Mouse (Mus musculus) urinary bladder, adult 2 months (tissue): Measurements from ENCODE around the gene Aph1c. TPM values are rescaled to one million over a fixed set of nuclear protein-coding genes. Genes with fewer than 3 reads are reported as not detected.
"Not testable (repeated sequence)": the region's sequence is repeated elsewhere in the genome, so short reads cannot be mapped to it uniquely, and the experiment has no call there.

Source experiments
- DNase-seq: peaks from one replicate; pipeline ENCODE4 v3.0.0; 2022; ENCODE audit warnings: low spot score
- polyA plus RNA-seq: library from polyadenylated mRNA; depleted of rRNA; stranded (reverse); fragments of >200 nt; gene quantifications from 2 replicates; pipeline ENCODE4 v1.2.3, GENCODE M21; 2012; rRNA removed

Aph1c gene
- 3.7 and 5.0 TPM in 2 replicates for polyA plus RNA-seq

- peak; percentile 89 for DNase-seq
Observed at GRCm38 (mm10) chr9:66834318-66835096, at the start of gene Aph1c. Aph1c (minus strand) TSS chr9:66834726.

- DNase-seq: no peak
Observed at GRCm38 (mm10) chr9:66883500-66883899, 49.0 kb upstream of the Aph1c start.

GRCm38 (mm10) chr9:66882406-66882821, 47.9 kb upstream of the Aph1c start:
- no peak for DNase-seq

GRCm38 (mm10) chr9:66881858-66882257, 47.3 kb upstream of the Aph1c start:
- no peak for DNase-seq

- no peak for DNase-seq
Observed at GRCm38 (mm10) chr9:66880752-66881151, 46.2 kb upstream of the Aph1c start.

- no peak for DNase-seq
Observed at GRCm38 (mm10) chr9:66879486-66879885, 45.0 kb upstream of the Aph1c start.

GRCm38 (mm10) chr9:66878899-66879298, 44.4 kb upstream of the Aph1c start:
- DNase-seq: no peak

- DNase-seq: no peak
Observed at GRCm38 (mm10) chr9:66876577-66876976, 42.1 kb upstream of the Aph1c start.

GRCm38 (mm10) chr9:66874297-66874696, 39.8 kb upstream of the Aph1c start:
- no peak for DNase-seq

- DNase-seq: no peak
Observed at GRCm38 (mm10) chr9:66873531-66873930, 39.0 kb upstream of the Aph1c start.

- DNase-seq: not testable (repeated sequence)
Observed at GRCm38 (mm10) chr9:66873009-66873408, 38.5 kb upstream of the Aph1c start.

- DNase-seq: no peak
Observed at GRCm38 (mm10) chr9:66872015-66872727, 37.6 kb upstream of the Aph1c start.

GRCm38 (mm10) chr9:66864708-66865107, 30.2 kb upstream of the Aph1c start:
- no peak for DNase-seq

GRCm38 (mm10) chr9:66863456-66863855, 28.9 kb upstream of the Aph1c start:
- no peak for DNase-seq

GRCm38 (mm10) chr9:66862202-66862601, 27.7 kb upstream of the Aph1c start:
- DNase-seq: no peak

GRCm38 (mm10) chr9:66861104-66861767, 26.7 kb upstream of the Aph1c start:
- DNase-seq: no peak

- DNase-seq: no peak
Observed at GRCm38 (mm10) chr9:66859523-66859922, 25.0 kb upstream of the Aph1c start.

- DNase-seq: no peak
Observed at GRCm38 (mm10) chr9:66855865-66856264, 21.3 kb upstream of the Aph1c start.

GRCm38 (mm10) chr9:66852592-66852991, 18.1 kb upstream of the Aph1c start:
- DNase-seq: no peak

- DNase-seq: no peak
Observed at GRCm38 (mm10) chr9:66850966-66851365, 16.4 kb upstream of the Aph1c start.

GRCm38 (mm10) chr9:66846822-66847221, 12.3 kb upstream of the Aph1c start:
- DNase-seq: no peak

- DNase-seq: no peak
Observed at GRCm38 (mm10) chr9:66835097-66835480, 563 bp upstream of the Aph1c start.

- DNase-seq: no peak
Observed at GRCm38 (mm10) chr9:66833851-66834250, 675 bp downstream of the Aph1c start.
